Mouse (Mus musculus): Measurements from ENCODE around the gene Usp30.

Usp30 gene

GRCm38 (mm10) chr5:114067982-114068381 lies 2.7 kb downstream of the Usp30 start:
- H3K9me3 ChIP-seq (ENCODE audit: low read length): no peaks in the 10 kb centered on the region
- TF ChIP-seq NANOG (IDR thresholded peaks at IDR 0.05; ENCODE audit: borderline replicate concordance, low read length) (no peak), CTCF (conservative IDR thresholded peaks at IDR 0.05; ENCODE audit: low read length) (no peak), POU5F1 (IDR thresholded peaks at IDR 0.05; ENCODE audit: borderline replicate concordance, low read length) (no peak)
- no peaks in the 10 kb centered on the region for H3K4me1 ChIP-seq (replicated peaks; ENCODE audit: low read depth, low read length)
- H3K27me3 ChIP-seq (ENCODE audit: insufficient read depth, low read length): no peaks in the 10 kb centered on the region
- no peak overlapping the region for H3K4me3 ChIP-seq (replicated peaks; ENCODE audit: low read length)
- H3K36me3 ChIP-seq (ENCODE audit: insufficient read depth, low read length): no peaks in the 10 kb centered on the region

- Histone ChIP-seq H3K4me3 (replicated peaks; ENCODE audit: low read length) (no peak overlapping the region), H3K9me3 (ENCODE audit: low read length) (no peaks in the 10 kb centered on the region), H3K36me3 (ENCODE audit: insufficient read depth, low read length) (no peaks in the 10 kb centered on the region), H3K27me3 (ENCODE audit: insufficient read depth, low read length) (no peaks in the 10 kb centered on the region), H3K4me1 (replicated peaks; ENCODE audit: low read depth, low read length) (peaks cover 5% of the 10 kb centered on the region)
- TF ChIP-seq POU5F1 (IDR thresholded peaks at IDR 0.05; ENCODE audit: borderline replicate concordance, low read length) (no peak), NANOG (IDR thresholded peaks at IDR 0.05; ENCODE audit: borderline replicate concordance, low read length) (no peak), CTCF (conservative IDR thresholded peaks at IDR 0.05; ENCODE audit: low read length) (peak; percentile 54)
These were observed 5.6 kb downstream of the Usp30 start for GRCm38 (mm10) chr5:114070858-114071257.

- Histone ChIP-seq H3K4me3 (replicated peaks; ENCODE audit: low read length) (no peak overlapping the region), H3K9me3 (ENCODE audit: low read length) (no peaks in the 10 kb centered on the region), H3K36me3 (ENCODE audit: insufficient read depth, low read length) (no peaks in the 10 kb centered on the region; the same call in 1 of the 2 replicates), H3K27me3 (ENCODE audit: insufficient read depth, low read length) (no peaks in the 10 kb centered on the region), H3K4me1 (replicated peaks; ENCODE audit: low read depth, low read length) (peaks cover 11% of the 10 kb centered on the region)
- no peak for TF ChIP-seq POU5F1 (IDR thresholded peaks at IDR 0.05; ENCODE audit: borderline replicate concordance, low read length)
- no peak for TF ChIP-seq CTCF (conservative IDR thresholded peaks at IDR 0.05; ENCODE audit: low read length)
- TF ChIP-seq NANOG (IDR thresholded peaks at IDR 0.05; ENCODE audit: borderline replicate concordance, low read length): no peak
These were observed 7.0 kb downstream of the Usp30 start for GRCm38 (mm10) chr5:114072262-114072661.

DNA sequence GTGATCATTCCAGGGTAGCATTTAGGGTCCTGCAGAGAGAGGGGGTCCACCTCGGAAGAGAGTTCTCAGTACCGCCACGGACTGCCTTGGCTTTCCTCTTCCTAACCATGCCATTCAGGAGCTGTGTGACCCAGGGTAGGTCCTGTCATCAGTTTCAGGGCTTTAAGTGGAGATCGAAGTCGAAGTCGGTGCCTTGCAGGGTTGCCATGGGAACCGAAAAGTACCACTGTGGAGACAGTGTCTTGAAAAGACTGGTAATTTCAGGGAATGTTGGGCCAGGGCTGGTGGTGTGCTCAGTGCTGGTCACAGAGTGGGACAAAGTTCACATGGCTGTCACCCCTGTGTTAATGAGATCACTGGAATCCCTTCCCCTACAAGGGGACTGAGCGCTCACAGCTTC lies 11.7 kb downstream of the Usp30 start:
- Histone ChIP-seq H3K4me1 (replicated peaks; ENCODE audit: low read depth, low read length) (peaks cover 11% of the 10 kb centered on the region), H3K9me3 (ENCODE audit: low read length) (no peaks in the 10 kb centered on the region), H3K4me3 (replicated peaks; ENCODE audit: low read length) (no peak overlapping the region), H3K36me3 (ENCODE audit: insufficient read depth, low read length) (peaks cover 4% of the 10 kb centered on the region; the same call in 1 of the 2 replicates), H3K27me3 (ENCODE audit: insufficient read depth, low read length) (no peaks in the 10 kb centered on the region)
- TF ChIP-seq CTCF (conservative IDR thresholded peaks at IDR 0.05; ENCODE audit: low read length) (no peak), POU5F1 (IDR thresholded peaks at IDR 0.05; ENCODE audit: borderline replicate concordance, low read length) (no peak), NANOG (IDR thresholded peaks at IDR 0.05; ENCODE audit: borderline replicate concordance, low read length) (no peak)

- Histone ChIP-seq H3K4me1 (replicated peaks; ENCODE audit: low read depth, low read length) (peaks cover 9% of the 10 kb centered on the region), H3K36me3 (ENCODE audit: insufficient read depth, low read length) (peaks cover 12% of the 10 kb centered on the region; the same call in 1 of the 2 replicates), H3K4me3 (replicated peaks; ENCODE audit: low read length) (no peak overlapping the region), H3K9me3 (ENCODE audit: low read length) (no peaks in the 10 kb centered on the region), H3K27me3 (ENCODE audit: insufficient read depth, low read length) (no peaks in the 10 kb centered on the region)
- TF ChIP-seq CTCF (conservative IDR thresholded peaks at IDR 0.05; ENCODE audit: low read length): no peak
- TF ChIP-seq POU5F1 (IDR thresholded peaks at IDR 0.05; ENCODE audit: borderline replicate concordance, low read length): no peak
- TF ChIP-seq NANOG (IDR thresholded peaks at IDR 0.05; ENCODE audit: borderline replicate concordance, low read length): no peak
These were observed 20.2 kb downstream of the Usp30 start for GRCm38 (mm10) chr5:114085501-114085900.

GRCm38 (mm10) chr5:114087875-114088480 lies 22.7 kb downstream of the Usp30 start:
- Histone ChIP-seq H3K36me3 (ENCODE audit: insufficient read depth, low read length) (peaks cover 12% of the 10 kb centered on the region; the same call in 1 of the 2 replicates), H3K9me3 (ENCODE audit: low read length) (no peaks in the 10 kb centered on the region), H3K4me1 (replicated peaks; ENCODE audit: low read depth, low read length) (peaks cover 23% of the 10 kb centered on the region), H3K4me3 (replicated peaks; ENCODE audit: low read length) (no peak overlapping the region), H3K27me3 (ENCODE audit: insufficient read depth, low read length) (peaks cover 11% of the 10 kb centered on the region; the same call in 1 of the 2 replicates)
- TF ChIP-seq CTCF (conservative IDR thresholded peaks at IDR 0.05; ENCODE audit: low read length) (no peak), POU5F1 (IDR thresholded peaks at IDR 0.05; ENCODE audit: borderline replicate concordance, low read length) (no peak), NANOG (IDR thresholded peaks at IDR 0.05; ENCODE audit: borderline replicate concordance, low read length) (no peak)

- H3K9me3 ChIP-seq (ENCODE audit: low read length): no peaks in the 10 kb centered on the region; the same call in 1 of the 2 replicates
- peaks cover 12% of the 10 kb centered on the region; the same call in 1 of the 2 replicates for H3K36me3 ChIP-seq (ENCODE audit: insufficient read depth, low read length)
- H3K27me3 ChIP-seq (ENCODE audit: insufficient read depth, low read length): peaks cover 31% of the 10 kb centered on the region
- H3K4me1 ChIP-seq (replicated peaks; ENCODE audit: low read depth, low read length): peaks cover 21% of the 10 kb centered on the region
- H3K4me3 ChIP-seq (replicated peaks; ENCODE audit: low read length): peak overlapping the region; percentile 81
- TF ChIP-seq NANOG (IDR thresholded peaks at IDR 0.05; ENCODE audit: borderline replicate concordance, low read length) (no peak), CTCF (conservative IDR thresholded peaks at IDR 0.05; ENCODE audit: low read length) (no peak), POU5F1 (IDR thresholded peaks at IDR 0.05; ENCODE audit: borderline replicate concordance, low read length) (no peak)
These were observed 25.3 kb downstream of the Usp30 start for GRCm38 (mm10) chr5:114090421-114091013.

DNA sequence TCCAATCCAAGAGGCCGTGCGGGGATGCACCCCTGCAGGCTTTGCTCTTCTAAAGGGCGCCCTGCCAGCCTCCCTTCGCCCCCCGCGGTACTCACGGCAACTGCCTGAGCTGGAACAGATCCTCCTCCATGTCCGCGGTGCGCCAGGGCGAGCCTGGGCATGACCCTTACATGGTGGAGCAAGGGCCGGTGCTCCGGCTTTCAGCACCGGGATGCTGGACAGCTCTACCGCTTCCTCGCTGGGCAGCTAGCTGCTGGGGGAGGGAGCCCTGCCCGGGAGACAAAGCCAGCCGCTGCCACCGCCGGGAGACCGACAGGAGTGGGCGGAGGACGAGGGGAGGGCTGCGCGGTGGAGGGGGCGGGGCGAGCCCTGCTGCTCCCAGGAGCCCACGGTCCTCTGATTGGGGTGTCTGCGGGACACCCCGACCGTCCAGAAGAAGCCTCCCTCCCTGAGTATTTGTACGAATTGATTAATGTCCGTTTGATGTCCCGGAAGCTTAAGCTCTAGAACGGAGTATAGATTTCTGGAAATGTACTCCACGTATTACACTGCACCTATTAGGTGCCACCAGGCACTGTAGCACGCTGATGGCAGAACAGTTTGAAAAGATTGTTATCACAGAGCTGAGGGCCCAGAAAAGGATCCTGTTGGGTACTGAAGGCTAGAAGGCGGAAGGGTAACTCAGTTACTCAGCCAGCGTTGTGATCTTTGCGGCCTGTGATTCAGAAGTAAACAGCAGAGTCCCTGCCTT lies 26.0 kb downstream of the Usp30 start, which contains the start of gene Svop:
Gene Svop, minus strand, starts transcription at position 514 of the 751 bp plus-strand sequence.
- H3K27me3 ChIP-seq (ENCODE audit: insufficient read depth, low read length): peaks cover 37% of the 10 kb centered on the region
- peaks cover 20% of the 10 kb centered on the region for H3K4me1 ChIP-seq (replicated peaks; ENCODE audit: low read depth, low read length)
- TF ChIP-seq POU5F1 (IDR thresholded peaks at IDR 0.05; ENCODE audit: borderline replicate concordance, low read length) (no peak), NANOG (IDR thresholded peaks at IDR 0.05; ENCODE audit: borderline replicate concordance, low read length) (no peak), CTCF (conservative IDR thresholded peaks at IDR 0.05; ENCODE audit: low read length) (no peak)
- peak within 1 kb of the TSS; percentile 81 for H3K4me3 ChIP-seq (replicated peaks; ENCODE audit: low read length)
- no peaks in the 10 kb centered on the region; the same call in 1 of the 2 replicates for H3K9me3 ChIP-seq (ENCODE audit: low read length)
- H3K36me3 ChIP-seq (ENCODE audit: insufficient read depth, low read length): peaks cover 12% of the 10 kb centered on the region; the same call in 1 of the 2 replicates
